Mouse (Mus musculus): ENCODE results near the gene Pwwp2b.

DNA sequence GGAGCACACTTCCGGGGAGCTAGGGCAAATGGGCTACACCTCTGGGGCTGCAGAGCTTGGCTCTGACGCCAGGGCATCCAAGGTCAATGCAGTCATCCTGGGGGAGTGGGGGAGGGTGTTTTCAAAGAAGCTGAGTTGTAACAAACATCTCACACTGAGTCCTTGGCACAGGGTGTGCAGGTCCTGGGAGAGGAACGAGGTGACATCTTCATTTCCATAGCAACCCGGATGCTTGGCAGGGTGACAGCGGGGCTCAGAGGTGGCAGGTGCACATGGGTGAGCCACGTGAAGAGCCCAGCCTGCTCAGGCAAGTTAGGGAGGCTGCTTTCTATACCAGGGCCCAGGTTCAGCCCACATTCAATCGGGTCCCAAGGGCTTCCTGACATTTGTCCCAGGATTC lies 52.1 kb downstream of the Pwwp2b start:
- TF ChIP-seq MAX (IDR thresholded peaks at IDR 0.05; ENCODE audit: low read length) (no peak), MXI1 (IDR thresholded peaks at IDR 0.05; ENCODE audit: low read depth, low read length) (no peak), E2F4 (IDR thresholded peaks at IDR 0.05; ENCODE audit: borderline replicate concordance, low read depth, low read length) (no peak), CTCF (IDR thresholded peaks at IDR 0.05 in 2 of 3, conservative IDR thresholded peaks at IDR 0.05 in 1 of 3; ENCODE audit: control insufficient read depth in 1 of 3, insufficient read depth in 1 of 3, low read depth in 2 of 3, low read length in 3 of 3, poor library complexity in 1 of 3, severe bottlenecking in 1 of 3) (no peak), RAD21 (IDR thresholded peaks at IDR 0.05; ENCODE audit: low read depth, low read length) (no peak), SIN3A (IDR thresholded peaks at IDR 0.05; ENCODE audit: low read length) (no peak), KAT2A (conservative IDR thresholded peaks at IDR 0.05; ENCODE audit: low read depth, low read length) (no peak), EP300 (IDR thresholded peaks at IDR 0.05; ENCODE audit: low read depth in 1 of 2, low read length in 2 of 2) (no peak), POLR2A (IDR thresholded peaks at IDR 0.05; ENCODE audit: control insufficient read depth in 1 of 2, insufficient read depth in 1 of 2, low read depth in 1 of 2, low read length in 2 of 2, poor library complexity in 1 of 2) (no peak), ELF1 (IDR thresholded peaks at IDR 0.05; ENCODE audit: low read depth, low read length) (no peak)

Measured in MEL (cell line).